Mouse (Mus musculus): ENCODE measurements around the gene Vamp4. TPM values are rescaled to one million over a fixed set of nuclear protein-coding genes. Genes with fewer than 3 reads are reported as not detected.
"Not testable (repeated sequence)": the region's sequence is repeated elsewhere in the genome, so short reads cannot be mapped to it uniquely, and the experiment has no call there.

Vamp4 gene
- polyA plus RNA-seq, 1 experiment from 2014 or later = 57.7 TPM

- Histone ChIP-seq H3K9me3 (ENCODE audit: control insufficient read depth, low read length) (no peaks in the 10 kb centered on the region), H3K27me3 (ENCODE audit: control insufficient read depth, insufficient read depth, low read depth, low read length) (no peaks in the 10 kb centered on the region), H3K4me3 (ENCODE audit: low read length) (no peak overlapping the region), H3K36me3 (ENCODE audit: control insufficient read depth, insufficient read depth, low read length) (no peaks in the 10 kb centered on the region), H3K4me1 (replicated peaks; ENCODE audit: control insufficient read depth, insufficient read depth, low read length) (no peaks in the 10 kb centered on the region), H3K4me2 (ENCODE audit: low read depth, low read length) (no peak overlapping the region), H3K27ac (ENCODE audit: low read length) (no peak overlapping the region), H3K9ac (ENCODE audit: low read length) (no peak overlapping the region)
- WGBS = 34% methylated on average over 9 of the region's 9 CpGs
- ATAC-seq (ENCODE audit: low read depth) = no peak
Observed at GRCm38 (mm10) chr1:162609633-162610250, 39.4 kb downstream of the Vamp4 start.

- no peak overlapping the region for H3K9ac ChIP-seq (ENCODE audit: low read length)
- ATAC-seq (ENCODE audit: low read depth) = no peak
- H3K4me3 ChIP-seq (ENCODE audit: low read length) = no peak overlapping the region
- H3K4me2 ChIP-seq (ENCODE audit: low read depth, low read length) = no peak overlapping the region
- no peaks in the 10 kb centered on the region for H3K4me1 ChIP-seq (replicated peaks; ENCODE audit: control insufficient read depth, insufficient read depth, low read length)
- H3K36me3 ChIP-seq (ENCODE audit: control insufficient read depth, insufficient read depth, low read length) = no peaks in the 10 kb centered on the region
- H3K9me3 ChIP-seq (ENCODE audit: control insufficient read depth, low read length) = no peaks in the 10 kb centered on the region
- no peaks in the 10 kb centered on the region for H3K27me3 ChIP-seq (ENCODE audit: control insufficient read depth, insufficient read depth, low read depth, low read length)
- no peak overlapping the region for H3K27ac ChIP-seq (ENCODE audit: low read length)
- WGBS = 60% methylated on average over 4 of the region's 4 CpGs
Observed at GRCm38 (mm10) chr1:162611191-162611590, 40.9 kb downstream of the Vamp4 start.

- Histone ChIP-seq H3K4me3 (ENCODE audit: low read length) (no peak overlapping the region), H3K4me1 (replicated peaks; ENCODE audit: control insufficient read depth, insufficient read depth, low read length) (no peaks in the 10 kb centered on the region), H3K27me3 (ENCODE audit: control insufficient read depth, insufficient read depth, low read depth, low read length) (no peaks in the 10 kb centered on the region), H3K4me2 (ENCODE audit: low read depth, low read length) (no peak overlapping the region), H3K9me3 (ENCODE audit: control insufficient read depth, low read length) (no peaks in the 10 kb centered on the region), H3K36me3 (ENCODE audit: control insufficient read depth, insufficient read depth, low read length) (no peaks in the 10 kb centered on the region), H3K9ac (ENCODE audit: low read length) (no peak overlapping the region), H3K27ac (ENCODE audit: low read length) (no peak overlapping the region)
- no peak for ATAC-seq (ENCODE audit: low read depth)
- 58% methylated on average over 1 of the region's 1 CpGs for WGBS
Observed at GRCm38 (mm10) chr1:162615511-162615910, 45.2 kb downstream of the Vamp4 start.

GRCm38 (mm10) chr1:162620487-162620886 lies 50.2 kb downstream of the Vamp4 start:
- Histone ChIP-seq H3K4me2 (ENCODE audit: low read depth, low read length) (no peak overlapping the region), H3K9me3 (ENCODE audit: control insufficient read depth, low read length) (no peaks in the 10 kb centered on the region), H3K27me3 (ENCODE audit: control insufficient read depth, insufficient read depth, low read depth, low read length) (no peaks in the 10 kb centered on the region), H3K36me3 (ENCODE audit: control insufficient read depth, insufficient read depth, low read length) (no peaks in the 10 kb centered on the region), H3K9ac (ENCODE audit: low read length) (no peak overlapping the region), H3K4me3 (ENCODE audit: low read length) (no peak overlapping the region), H3K27ac (ENCODE audit: low read length) (no peak overlapping the region), H3K4me1 (replicated peaks; ENCODE audit: control insufficient read depth, insufficient read depth, low read length) (peaks cover 3% of the 10 kb centered on the region; the same call in 1 of the 2 replicates)
- no peak for ATAC-seq (ENCODE audit: low read depth)
- 64% methylated on average over 4 of the region's 4 CpGs for WGBS

GRCm38 (mm10) chr1:162623895-162624294 lies 53.6 kb downstream of the Vamp4 start:
- no peak for ATAC-seq (ENCODE audit: low read depth)
- H3K4me3 ChIP-seq (ENCODE audit: low read length) = no peak overlapping the region
- H3K4me2 ChIP-seq (ENCODE audit: low read depth, low read length) = no peak overlapping the region
- peaks cover 3% of the 10 kb centered on the region; the same call in 1 of the 2 replicates for H3K4me1 ChIP-seq (replicated peaks; ENCODE audit: control insufficient read depth, insufficient read depth, low read length)
- H3K9ac ChIP-seq (ENCODE audit: low read length) = no peak overlapping the region
- WGBS = 21% methylated on average over 4 of the region's 4 CpGs
- H3K27me3 ChIP-seq (ENCODE audit: control insufficient read depth, insufficient read depth, low read depth, low read length) = no peaks in the 10 kb centered on the region
- no peaks in the 10 kb centered on the region for H3K9me3 ChIP-seq (ENCODE audit: control insufficient read depth, low read length)
- no peak overlapping the region for H3K27ac ChIP-seq (ENCODE audit: low read length)
- H3K36me3 ChIP-seq (ENCODE audit: control insufficient read depth, insufficient read depth, low read length) = no peaks in the 10 kb centered on the region

GRCm38 (mm10) chr1:162625229-162625628 lies 54.9 kb downstream of the Vamp4 start:
- Histone ChIP-seq H3K9ac (ENCODE audit: low read length) (no peak overlapping the region), H3K27ac (ENCODE audit: low read length) (no peak overlapping the region), H3K4me2 (ENCODE audit: low read depth, low read length) (0 out of 2 replicates have a peak overlapping the region, but pooled peaks have one; percentile 20), H3K27me3 (ENCODE audit: control insufficient read depth, insufficient read depth, low read depth, low read length) (no peaks in the 10 kb centered on the region), H3K4me1 (replicated peaks; ENCODE audit: control insufficient read depth, insufficient read depth, low read length) (peaks cover 3% of the 10 kb centered on the region; the same call in 1 of the 2 replicates), H3K36me3 (ENCODE audit: control insufficient read depth, insufficient read depth, low read length) (no peaks in the 10 kb centered on the region), H3K4me3 (ENCODE audit: low read length) (no peak overlapping the region), H3K9me3 (ENCODE audit: control insufficient read depth, low read length) (no peaks in the 10 kb centered on the region)
- WGBS = 26% methylated on average over 7 of the region's 7 CpGs
- ATAC-seq (ENCODE audit: low read depth) = 0 out of 2 replicates have a peak, but pooled peaks have one; percentile 20

- H3K27me3 ChIP-seq (ENCODE audit: control insufficient read depth, insufficient read depth, low read depth, low read length); H3K4me3 ChIP-seq (ENCODE audit: low read length); H3K9ac ChIP-seq (ENCODE audit: low read length); H3K9me3 ChIP-seq (ENCODE audit: control insufficient read depth, low read length); ATAC-seq (ENCODE audit: low read depth); H3K36me3 ChIP-seq (ENCODE audit: control insufficient read depth, insufficient read depth, low read length); H3K27ac ChIP-seq (ENCODE audit: low read length); H3K4me1 ChIP-seq (replicated peaks; ENCODE audit: control insufficient read depth, insufficient read depth, low read length); H3K4me2 ChIP-seq (ENCODE audit: low read depth, low read length): not testable (repeated sequence)
- WGBS = 73% methylated on average over 4 of the region's 4 CpGs
Observed at GRCm38 (mm10) chr1:162627821-162628220, 57.5 kb downstream of the Vamp4 start.

- not testable (repeated sequence) for ATAC-seq (ENCODE audit: low read depth); H3K36me3 ChIP-seq (ENCODE audit: control insufficient read depth, insufficient read depth, low read length); H3K27me3 ChIP-seq (ENCODE audit: control insufficient read depth, insufficient read depth, low read depth, low read length); H3K27ac ChIP-seq (ENCODE audit: low read length); H3K4me3 ChIP-seq (ENCODE audit: low read length); H3K4me2 ChIP-seq (ENCODE audit: low read depth, low read length); H3K9ac ChIP-seq (ENCODE audit: low read length); H3K4me1 ChIP-seq (replicated peaks; ENCODE audit: control insufficient read depth, insufficient read depth, low read length); H3K9me3 ChIP-seq (ENCODE audit: control insufficient read depth, low read length)
- WGBS = 91% methylated on average over 15 of the region's 15 CpGs
Observed at GRCm38 (mm10) chr1:162628326-162628725, 58.0 kb downstream of the Vamp4 start.

GRCm38 (mm10) chr1:162635291-162635931 lies 65.1 kb downstream of the Vamp4 start:
- H3K36me3 ChIP-seq (ENCODE audit: control insufficient read depth, insufficient read depth, low read length); H3K9ac ChIP-seq (ENCODE audit: low read length); H3K27me3 ChIP-seq (ENCODE audit: control insufficient read depth, insufficient read depth, low read depth, low read length); H3K4me2 ChIP-seq (ENCODE audit: low read depth, low read length); H3K4me3 ChIP-seq (ENCODE audit: low read length); H3K4me1 ChIP-seq (replicated peaks; ENCODE audit: control insufficient read depth, insufficient read depth, low read length); H3K9me3 ChIP-seq (ENCODE audit: control insufficient read depth, low read length); H3K27ac ChIP-seq (ENCODE audit: low read length); ATAC-seq (ENCODE audit: low read depth): not testable (repeated sequence)
- WGBS = 39% methylated on average over 1 of the region's 1 CpGs

All from lung, embryonic 16.5 days (tissue).